Mouse (Mus musculus) G1E-ER4 (cell line): ENCODE data around the gene Blm. TPM values are rescaled to one million over a fixed set of nuclear protein-coding genes. Genes with fewer than 3 reads are reported as not detected.
A peak's percentile ranks its signal among the peaks of the same experiment; 100 is the strongest.

Experiments
- GATA1 ChIP-seq: IDR thresholded peaks from one replicate; pipeline ENCODE4 v1.8.0; 2012; ENCODE audit warnings: low read length, inconsistent platforms
- polyA plus RNA-seq: library from polyadenylated mRNA; stranded (reverse); fragments of >175 nt; gene quantifications from 2 replicates; pipeline ENCODE4 v1.2.3, GENCODE M21; 2012

The Blm gene
- polyA plus RNA-seq, 1 experiment, result 215 TPM

- TF ChIP-seq GATA1, result no peak
Observed at GRCm38 (mm10) chr7:80453997-80454396, 80.9 kb downstream of the Blm start.

GRCm38 (mm10) chr7:80453121-80453520 is 81.8 kb downstream of the Blm start:
- TF ChIP-seq GATA1, result no peak

- no peak for TF ChIP-seq GATA1
Observed at GRCm38 (mm10) chr7:80452241-80452640, 82.7 kb downstream of the Blm start.

DNA sequence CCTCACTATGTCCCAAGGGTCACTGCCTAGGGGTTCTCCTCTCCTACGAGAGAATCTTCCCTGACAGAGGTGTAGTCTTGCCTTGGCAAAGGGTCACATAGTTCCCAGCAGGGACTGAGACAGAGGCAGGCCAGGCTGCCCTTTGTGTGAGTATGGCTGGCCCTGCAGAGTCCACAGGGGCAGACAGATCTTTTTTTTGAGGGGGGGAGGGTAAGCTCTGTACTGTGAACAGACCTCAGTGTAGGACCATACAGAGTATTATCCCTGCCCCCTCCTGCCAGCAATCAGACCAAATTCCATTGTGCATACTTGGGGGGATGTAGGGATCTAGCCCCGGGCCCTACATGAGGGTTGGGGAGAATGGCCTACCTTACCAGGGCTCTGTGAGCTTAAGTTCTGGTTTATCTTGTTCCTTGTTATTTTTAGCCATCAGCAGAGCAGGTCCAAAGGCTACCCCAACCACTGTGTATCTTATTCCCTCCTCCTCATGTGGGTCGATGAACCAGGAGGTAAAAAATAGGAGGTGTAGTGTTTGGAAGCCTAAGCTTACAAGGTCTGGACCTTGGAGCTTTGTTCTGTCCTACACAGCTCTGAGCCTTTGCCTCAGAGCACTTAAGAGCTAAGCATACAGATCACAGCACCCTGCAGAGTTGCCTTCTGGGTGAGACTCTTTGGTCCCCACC is 83.2 kb downstream of the Blm start:
- TF ChIP-seq GATA1, result no peak

GRCm38 (mm10) chr7:80450354-80450753 is 84.6 kb downstream of the Blm start:
- TF ChIP-seq GATA1, result no peak

DNA sequence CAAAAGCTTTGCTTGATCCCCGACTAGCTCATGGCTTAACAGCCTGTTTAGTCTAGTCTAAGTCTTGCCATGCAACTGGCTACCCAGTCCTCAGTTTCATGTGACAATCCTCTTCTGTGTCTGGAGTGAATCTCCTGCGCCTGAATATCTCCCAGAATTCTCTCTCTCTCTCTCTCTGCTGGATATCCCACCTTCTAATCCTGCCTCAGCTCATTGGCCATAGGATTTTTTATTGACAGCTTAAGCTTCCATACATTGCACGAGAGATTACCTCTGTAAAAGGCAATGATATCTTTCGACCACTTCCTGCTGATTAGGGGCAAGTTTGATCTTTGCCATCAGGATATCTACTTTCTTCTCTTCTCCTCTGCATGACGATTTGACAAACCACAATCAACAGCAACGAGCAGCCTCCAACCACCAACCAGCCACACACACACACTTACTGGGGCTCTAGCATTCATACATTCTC is 85.3 kb downstream of the Blm start:
- peak; percentile 98 for TF ChIP-seq GATA1

DNA sequence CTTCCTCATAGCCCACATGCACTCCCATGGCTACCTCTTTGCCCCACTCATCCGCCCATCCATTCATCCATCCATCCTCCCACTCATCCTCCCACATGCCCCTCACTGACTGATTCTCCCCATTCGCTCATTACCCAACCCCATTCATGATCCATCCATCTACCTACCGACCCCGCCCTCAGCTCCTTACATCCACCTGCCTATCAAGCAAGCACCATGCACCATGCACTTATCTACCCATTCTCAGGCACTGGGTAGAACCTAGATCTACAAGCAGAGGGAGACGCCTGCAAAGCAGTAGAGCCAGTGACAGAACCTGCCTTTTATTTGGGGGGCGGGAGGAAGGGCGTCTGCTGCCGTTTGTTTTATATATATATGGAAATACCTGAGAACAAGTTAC is 87.6 kb downstream of the Blm start:
- TF ChIP-seq GATA1, result no peak

DNA sequence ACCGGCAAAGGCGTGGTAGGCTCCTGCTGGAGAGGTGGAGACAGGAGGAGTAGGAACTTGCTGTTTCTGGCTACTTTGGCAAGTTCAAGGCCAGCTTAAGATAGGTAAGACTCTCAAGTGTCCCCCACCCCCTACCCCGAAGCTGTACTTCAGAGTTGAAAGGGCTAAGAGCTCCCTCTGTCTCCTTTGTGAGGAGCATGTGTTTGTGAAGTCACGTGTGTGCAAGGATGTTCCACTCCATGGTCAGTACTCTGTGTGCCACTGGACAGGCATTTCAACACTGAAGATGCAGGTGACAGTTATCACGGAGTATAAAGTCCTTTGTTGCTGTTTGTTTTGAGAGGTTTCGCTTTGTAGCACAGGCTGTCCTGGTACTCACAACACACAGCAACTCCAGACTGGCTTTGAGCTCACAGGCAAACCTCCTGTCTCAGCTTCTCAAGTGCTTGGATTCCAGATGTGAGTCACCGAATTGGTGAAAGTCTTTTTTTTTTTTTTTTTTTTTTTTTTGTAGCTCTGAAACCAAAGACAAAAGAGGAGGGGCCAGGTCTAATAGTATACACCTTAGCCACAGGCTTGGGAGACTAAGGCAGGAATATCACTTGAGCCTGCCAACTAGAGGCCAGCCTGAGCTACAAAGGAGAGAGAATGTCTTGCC is 88.6 kb downstream of the Blm start:
- no peak for TF ChIP-seq GATA1

GRCm38 (mm10) chr7:80445492-80445891 is 89.4 kb downstream of the Blm start:
- no peak for TF ChIP-seq GATA1

GRCm38 (mm10) chr7:80444401-80445249 is 90.3 kb downstream of the Blm start:
- TF ChIP-seq GATA1, result no peak

DNA sequence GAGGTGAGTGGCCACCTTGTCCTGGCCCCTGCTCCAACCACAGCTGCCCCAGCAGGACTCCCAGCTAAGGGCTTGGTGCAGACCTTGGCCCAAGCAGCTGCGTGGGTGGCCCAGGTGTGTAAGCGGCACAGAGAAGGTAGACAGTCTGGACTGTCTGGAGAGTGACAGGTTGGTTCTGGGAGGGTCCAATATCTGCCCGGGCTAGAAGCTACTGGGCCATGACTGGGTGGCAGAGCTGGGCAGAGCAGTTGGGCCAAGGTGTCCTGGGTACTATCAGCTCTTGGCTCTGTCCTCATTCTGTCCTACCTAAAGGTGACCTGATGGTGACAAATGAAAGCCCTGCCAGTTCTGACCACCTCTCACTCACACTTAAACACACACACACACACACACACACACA is 91.8 kb downstream of the Blm start:
- TF ChIP-seq GATA1, result no peak

DNA sequence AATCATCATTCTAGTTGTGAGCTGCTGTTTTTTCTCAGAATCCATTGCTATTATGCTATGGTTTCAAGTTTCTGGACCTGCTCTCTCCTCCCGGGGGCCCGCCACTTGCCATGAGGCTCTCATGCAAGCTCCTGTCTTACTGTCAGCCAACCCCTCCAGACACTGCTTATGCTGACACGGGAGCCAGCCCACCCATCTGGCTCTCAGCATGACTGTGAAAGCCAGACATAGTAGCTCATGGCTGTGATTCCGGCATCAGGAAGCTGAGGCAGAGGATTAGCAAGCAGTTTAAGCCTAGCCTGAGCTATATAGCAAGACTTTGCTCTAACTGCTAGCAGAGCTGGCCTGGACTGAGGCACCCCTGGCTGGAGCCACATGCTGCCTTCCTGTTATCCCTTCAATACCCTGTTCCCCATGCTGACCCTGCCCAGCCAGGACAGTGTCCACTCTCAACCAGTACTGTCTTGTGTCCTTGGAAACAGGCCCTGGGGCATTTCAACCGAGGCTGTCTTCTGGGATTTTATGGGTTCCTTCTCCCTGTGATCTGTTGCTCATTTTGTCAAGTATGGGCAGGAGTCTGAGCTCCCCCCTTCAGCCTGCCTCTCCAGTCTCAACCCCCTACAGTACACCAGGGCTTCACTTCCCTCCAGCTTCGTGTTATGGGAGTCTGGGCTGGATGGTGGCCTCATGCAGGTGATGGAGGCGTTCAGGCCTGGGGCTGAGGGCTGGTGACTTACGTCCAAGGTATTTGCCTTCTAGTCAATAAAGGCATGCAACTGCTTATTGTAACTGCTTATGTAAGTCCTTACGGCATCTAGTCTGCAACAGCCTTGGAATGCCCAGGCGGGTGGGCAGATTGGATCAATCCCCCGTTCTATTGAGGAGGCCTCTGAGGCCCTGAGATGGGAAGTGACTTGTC is 92.7 kb downstream of the Blm start:
- no peak for TF ChIP-seq GATA1

DNA sequence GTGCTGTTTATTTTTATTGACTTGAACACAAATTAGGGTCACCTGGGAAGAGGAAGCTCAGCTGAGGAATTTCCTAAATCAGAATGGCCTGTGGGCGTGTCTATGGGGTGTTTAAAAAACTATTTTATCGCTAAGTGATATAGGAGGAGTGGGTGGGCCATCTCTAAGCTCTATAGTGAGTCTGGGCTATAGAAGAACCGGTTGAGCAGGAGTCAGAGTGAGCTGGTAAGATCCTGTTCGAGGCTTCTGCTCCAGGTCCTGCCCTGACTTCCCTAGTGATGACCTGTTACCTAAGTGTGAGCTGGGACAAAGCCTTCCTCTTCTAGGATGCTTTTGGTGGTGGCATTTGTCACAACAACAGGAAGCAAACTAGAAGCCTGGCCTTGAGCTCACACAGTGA is 94.2 kb downstream of the Blm start:
- no peak for TF ChIP-seq GATA1

DNA sequence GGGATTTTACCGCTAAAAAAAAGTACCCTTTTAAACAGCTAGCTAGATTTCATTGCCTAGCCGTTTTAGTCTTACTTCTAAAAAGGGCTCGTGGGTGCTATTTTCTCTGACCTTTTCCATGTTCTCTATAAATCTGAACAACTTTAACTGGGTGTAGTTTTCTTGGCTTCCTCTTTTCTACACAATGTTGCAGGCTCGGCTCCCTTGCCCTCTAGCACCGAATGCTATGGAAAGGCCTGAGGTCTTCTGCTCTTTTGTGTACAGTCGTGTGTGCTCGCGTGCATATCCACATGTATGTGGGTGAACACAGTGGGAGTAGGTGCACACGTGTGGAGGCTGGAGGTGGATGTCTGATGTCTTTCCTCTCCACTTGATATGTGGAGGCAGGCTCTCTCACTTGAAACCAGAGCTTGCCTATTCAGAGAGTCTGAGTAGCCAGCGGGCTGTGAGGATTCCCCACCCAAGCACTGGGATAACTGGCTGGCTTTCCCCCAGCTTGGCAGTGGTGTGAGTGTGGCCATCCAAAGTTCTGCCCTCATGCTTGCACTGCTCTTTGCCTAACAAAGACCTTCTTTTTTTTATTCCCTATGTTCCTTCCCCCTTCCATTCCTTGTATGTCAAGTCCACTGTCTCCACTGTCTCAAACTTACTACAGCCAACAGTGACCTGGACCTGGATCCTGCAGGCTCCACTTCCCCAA is 95.0 kb downstream of the Blm start:
- TF ChIP-seq GATA1, result no peak
